Mouse (Mus musculus) left cerebral cortex, adult 18-20 months (tissue): Measurements from ENCODE around the gene Rassf5. TPM values are rescaled to one million over a fixed set of nuclear protein-coding genes. Genes with fewer than 3 reads are reported as not detected.

Experiments
- DNase-seq, 2 experiments: peaks; one replicate each; pipeline ENCODE4 v3.0.0; 2021 to 2022; ENCODE audit warnings: low spot score in 2 of 2, mixed read lengths in 1 of 2
- total RNA-seq, 2 experiments: library from RNA; stranded (reverse); gene quantifications; 2 replicates each; pipeline ENCODE4 v1.2.3; 2021

Rassf5 gene
- total RNA-seq, 2 experiments from 2014 or later = 27.7 to 28.1 TPM

- no peak for DNase-seq
These were observed 105.7 kb downstream of the Rassf5 start for GRCm38 (mm10) chr1:131139102-131140095.

- DNase-seq = peak; percentile 90 to 95
These were observed 106.7 kb downstream of the Rassf5 start, which contains the start of gene Dyrk3 for GRCm38 (mm10) chr1:131138191-131139016. Gene Dyrk3, minus strand, starts transcription at chr1:131138340.

GRCm38 (mm10) chr1:131137717-131138118 is 107.3 kb downstream of the Rassf5 start:
- DNase-seq = peak in 1 of 2 experiments; percentile 12

- no peak for DNase-seq
These were observed 107.9 kb downstream of the Rassf5 start for GRCm38 (mm10) chr1:131137111-131137510.

DNA sequence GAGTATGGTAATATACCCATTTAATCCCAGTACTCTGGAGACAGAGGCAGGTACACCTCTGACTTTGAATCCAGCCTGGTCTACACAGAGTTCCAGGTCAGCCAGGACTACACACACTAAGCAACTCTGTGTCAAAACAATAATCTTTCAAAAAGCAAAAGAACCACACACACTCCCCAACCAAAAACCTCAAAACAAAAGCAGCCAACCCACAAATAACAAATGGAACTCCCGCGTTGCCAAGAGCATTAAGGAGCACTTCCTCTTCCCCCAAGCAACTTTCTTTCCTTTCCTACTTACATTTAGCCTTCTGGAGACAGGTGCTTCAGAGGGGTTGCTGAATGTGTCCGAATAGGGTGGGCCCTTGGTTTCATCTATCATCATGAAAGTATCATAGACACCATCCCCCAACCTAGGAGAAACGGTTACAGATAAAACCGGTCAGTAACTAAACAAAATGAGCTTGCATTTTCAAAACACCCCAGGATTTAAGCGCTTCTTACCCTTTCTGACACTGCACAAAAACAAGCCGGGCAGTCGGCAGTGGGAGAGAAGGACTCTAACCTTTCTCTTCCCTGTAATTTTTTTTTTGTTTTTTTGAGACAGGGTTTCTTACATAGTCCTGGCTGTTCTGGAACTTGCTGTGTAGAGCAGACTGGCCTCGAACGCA is 109.0 kb downstream of the Rassf5 start:
- no peak for DNase-seq

DNA sequence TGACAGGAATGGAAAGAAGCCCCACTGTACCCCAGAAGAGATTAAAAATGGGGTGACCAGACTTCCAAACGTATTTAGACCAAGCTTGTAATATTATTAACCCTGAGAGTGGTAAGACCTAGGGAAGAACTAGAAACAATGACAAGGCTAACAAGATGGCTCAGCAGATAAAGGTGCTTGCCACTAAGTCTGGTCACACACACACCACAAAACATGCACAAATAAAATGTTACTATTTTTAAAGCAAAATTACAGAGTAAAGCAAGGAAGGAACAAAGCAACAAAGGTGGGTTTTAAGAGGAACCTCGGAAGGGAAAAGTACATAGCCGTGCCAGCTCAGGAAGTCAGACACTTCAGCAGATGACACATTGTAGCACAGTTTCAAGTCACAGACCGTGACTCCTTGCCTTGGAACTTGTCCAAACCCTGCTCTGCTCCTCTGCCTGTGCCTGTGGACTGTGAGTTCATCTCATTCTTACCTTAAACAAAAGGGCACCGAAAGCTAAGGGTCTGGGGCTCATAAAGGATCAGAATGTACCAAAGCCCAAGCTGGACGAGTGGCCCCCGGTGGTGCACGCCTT is 110.0 kb downstream of the Rassf5 start:
- DNase-seq = peak in 1 of 2 experiments; percentile 34

- no peak for DNase-seq
These were observed 110.8 kb downstream of the Rassf5 start for GRCm38 (mm10) chr1:131134231-131134630.

Other genes starting within 250 kb of the Rassf5 start
- not detected for gene Il10, start 225.4 kb downstream of the Rassf5 start, total RNA-seq
- 10 to 100 TPM; 35.8 to 37.2 TPM for gene Mapkapk2, start 147.4 kb downstream of the Rassf5 start, total RNA-seq
- gene Dyrk3, start 106.9 kb downstream of the Rassf5 start, total RNA-seq = 10 to 100 TPM; 14.9 to 16.7 TPM
- gene Eif2d, start 92.1 kb downstream of the Rassf5 start, total RNA-seq = 10 to 100 TPM; 35.0 to 37.5 TPM
- gene Ikbke, start 34.3 kb upstream of the Rassf5 start, total RNA-seq = 1 to 10 TPM; 1.5 to 1.8 TPM